Mouse (Mus musculus) frontal cortex, postnatal 10 days (tissue): ENCODE measurements around the gene Olfr190.
"Not testable (repeated sequence)": the region's sequence is repeated elsewhere in the genome, so short reads cannot be mapped to it uniquely, and the experiment has no call there.

Source experiments
- DNase-seq, 2 experiments: peaks; one replicate each; pipeline ENCODE4 v3.0.0; 2022; ENCODE audit warnings: low spot score in 2 of 2, mixed read lengths in 1 of 2

Gene Olfr190

GRCm38 (mm10) chr16:59077905-59078304 is at the start of gene Olfr190:
Gene Olfr190, minus strand, starts transcription at chr16:59078005.
- no peak for DNase-seq

GRCm38 (mm10) chr16:59120969-59121368 is 43.2 kb upstream of the Olfr190 start, which contains the start of gene Olfr194:
Gene Olfr194, minus strand, starts transcription at chr16:59121069.
- no peak for DNase-seq

GRCm38 (mm10) chr16:59111781-59112180 is 34.0 kb upstream of the Olfr190 start, which contains the start of gene Olfr193:
Gene Olfr193, minus strand, starts transcription at chr16:59111881.
- DNase-seq: no peak

- DNase-seq: not testable (repeated sequence)
Measured at GRCm38 (mm10) chr16:59108522-59108921, 30.7 kb upstream of the Olfr190 start.

GRCm38 (mm10) chr16:59105312-59105711 is 27.5 kb upstream of the Olfr190 start:
- DNase-seq: no peak

- DNase-seq: not testable (repeated sequence)
Measured at GRCm38 (mm10) chr16:59089722-59090121, 11.9 kb upstream of the Olfr190 start, which contains the start of gene Olfr191. Gene Olfr191, minus strand, starts transcription at chr16:59089822.

- DNase-seq: not testable (repeated sequence)
Measured at GRCm38 (mm10) chr16:59081113-59081512, 3.3 kb upstream of the Olfr190 start.

GRCm38 (mm10) chr16:59073520-59073919 is 4.3 kb downstream of the Olfr190 start:
- no peak for DNase-seq

GRCm38 (mm10) chr16:59071755-59072154 is 6.0 kb downstream of the Olfr190 start:
- no peak for DNase-seq

- DNase-seq: not testable (repeated sequence)
Measured at GRCm38 (mm10) chr16:59062411-59062810, 15.4 kb downstream of the Olfr190 start.

- DNase-seq: not testable (repeated sequence)
Measured at GRCm38 (mm10) chr16:59049286-59049685, 28.5 kb downstream of the Olfr190 start.

GRCm38 (mm10) chr16:59048860-59049259 is 28.9 kb downstream of the Olfr190 start:
- no peak for DNase-seq

- DNase-seq: no peak
Measured at GRCm38 (mm10) chr16:59047579-59047978, 30.2 kb downstream of the Olfr190 start.

- no peak for DNase-seq
Measured at GRCm38 (mm10) chr16:59045835-59046234, 32.0 kb downstream of the Olfr190 start.

- DNase-seq: no peak
Measured at GRCm38 (mm10) chr16:59039710-59040109, 38.1 kb downstream of the Olfr190 start, which contains the start of gene Olfr187. Gene Olfr187, minus strand, starts transcription at chr16:59039767.

- DNase-seq: no peak
Measured at GRCm38 (mm10) chr16:59030191-59030590, 47.6 kb downstream of the Olfr190 start, which contains the start of gene Olfr186. Gene Olfr186, minus strand, starts transcription at chr16:59030291.
